Mouse (Mus musculus) cerebellum, adult 11 months (tissue): ENCODE measurements around the gene Olfr1201.

Experiments
- DNase-seq: peaks from one replicate; pipeline ENCODE4 v3.0.0; 2022

Gene Olfr1201

GRCm38 (mm10) chr2:88792736-88793135 lies at the start of gene Olfr1201:
Gene Olfr1201, plus strand, starts transcription at chr2:88793036.
- no peak for DNase-seq

- no peak for DNase-seq
Observed at GRCm38 (mm10) chr2:88743379-88743778, 49.5 kb upstream of the Olfr1201 start.

- DNase-seq: no peak
Observed at GRCm38 (mm10) chr2:88751270-88751669, 41.6 kb upstream of the Olfr1201 start, which contains the start of gene Olfr1198. Gene Olfr1198, minus strand, starts transcription at chr2:88751370.

GRCm38 (mm10) chr2:88760369-88760768 lies 32.5 kb upstream of the Olfr1201 start, which contains the start of gene Olfr1199:
Gene Olfr1199, minus strand, starts transcription at chr2:88760469.
- DNase-seq: no peak

- no peak for DNase-seq
Observed at GRCm38 (mm10) chr2:88770388-88770787, 22.4 kb upstream of the Olfr1201 start, which contains the start of gene Olfr1200. Gene Olfr1200, minus strand, starts transcription at chr2:88770488.

- DNase-seq: no peak
Observed at GRCm38 (mm10) chr2:88814196-88814595, 21.4 kb downstream of the Olfr1201 start, which contains the start of gene Olfr1202. Gene Olfr1202, plus strand, starts transcription at chr2:88814496.

- DNase-seq: no peak
Observed at GRCm38 (mm10) chr2:88829437-88829836, 36.6 kb downstream of the Olfr1201 start, which contains the start of gene Olfr1205. Gene Olfr1205, plus strand, starts transcription at chr2:88829737.

GRCm38 (mm10) chr2:88838477-88838876 lies 45.6 kb downstream of the Olfr1201 start:
- DNase-seq: no peak
